Mouse (Mus musculus) heart, embryonic 16.5 days (tissue): Measurements from ENCODE around the gene 1600012H06Rik. TPM values are rescaled to one million over a fixed set of nuclear protein-coding genes. Genes with fewer than 3 reads are reported as not detected.
A peak's percentile ranks its signal among the peaks of the same experiment; 100 is the strongest.
"Not testable (repeated sequence)": the region's sequence is repeated elsewhere in the genome, so short reads cannot be mapped to it uniquely, and the experiment has no call there.

ENCODE experiments used
- ATAC-seq: fragments of 200-750 bp; cut with Nextera tagmentation; replicated peaks from 2 replicates; pipeline ENCODE4 v1.8.0; 2017; ENCODE audit warnings: moderate number of reproducible peaks; ENCODE audit not compliant: insufficient read depth, low FRiP score; ENCODE audit errors: extremely low read depth
- H3K27ac ChIP-seq: fragments of 300-500 bp; sonication (generic); 2 replicates; pipeline ENCODE4 v1.5.1; 2014; ENCODE audit warnings: mild to moderate bottlenecking, low read length, control low read depth, moderate library complexity
- H3K27me3 ChIP-seq: fragments of 300-500 bp; sonication (generic); 2 replicates; pipeline ENCODE4 v1.6.1; 2014; ENCODE audit warnings: low read length, mixed read lengths; ENCODE audit not compliant: control insufficient read depth, insufficient read depth
- H3K36me3 ChIP-seq: fragments of 300-500 bp; sonication (generic); 2 replicates; pipeline ENCODE4 v1.6.1; 2014; ENCODE audit not compliant: control insufficient read depth, insufficient read depth
- H3K4me1 ChIP-seq: fragments of 300-500 bp; sonication (generic); 2 replicates; pipeline ENCODE4 v1.6.1; 2014; ENCODE audit warnings: low read length, mixed read lengths; ENCODE audit not compliant: control insufficient read depth, insufficient read depth
- H3K4me2 ChIP-seq: fragments of 300-500 bp; sonication (generic); 2 replicates; pipeline ENCODE4 v1.6.1; 2014; ENCODE audit warnings: low read depth, mild to moderate bottlenecking, control low read depth, low read length
- H3K4me3 ChIP-seq: fragments of 300-500 bp; sonication (generic); 2 replicates; pipeline ENCODE4 v1.5.1; 2014; ENCODE audit warnings: mild to moderate bottlenecking, control low read depth, low read length
- H3K9ac ChIP-seq: fragments of 300-500 bp; sonication (generic); 2 replicates; pipeline ENCODE4 v1.6.1; 2014; ENCODE audit warnings: low read length, control low read depth
- H3K9me3 ChIP-seq: fragments of 300-500 bp; sonication (generic); replicated peaks from 2 replicates; pipeline ENCODE4 v1.6.1; 2016; ENCODE audit warnings: low read length; ENCODE audit not compliant: control insufficient read depth
- WGBS: fragments of 180-500 bp; shearing (Covaris S2); extraction: QIAGEN DNeasy Blood & Tissue Kit; methylation state at CpG from one replicate; pipeline ENCODE4 v1.1.7; 2014; 5-methylcytosine and 5-hydroxymethylcytosine counted together
- polyA plus RNA-seq: library from polyadenylated mRNA; unstranded; fragments of >200 nt; fragmentation: Nextera tagmentation; extraction: Ambion mirVana; gene quantifications from 2 replicates; pipeline ENCODE4 v1.2.1, GENCODE M21; 2015

Gene 1600012H06Rik
- 28.8 and 30.2 TPM in 2 replicates for polyA plus RNA-seq

DNA sequence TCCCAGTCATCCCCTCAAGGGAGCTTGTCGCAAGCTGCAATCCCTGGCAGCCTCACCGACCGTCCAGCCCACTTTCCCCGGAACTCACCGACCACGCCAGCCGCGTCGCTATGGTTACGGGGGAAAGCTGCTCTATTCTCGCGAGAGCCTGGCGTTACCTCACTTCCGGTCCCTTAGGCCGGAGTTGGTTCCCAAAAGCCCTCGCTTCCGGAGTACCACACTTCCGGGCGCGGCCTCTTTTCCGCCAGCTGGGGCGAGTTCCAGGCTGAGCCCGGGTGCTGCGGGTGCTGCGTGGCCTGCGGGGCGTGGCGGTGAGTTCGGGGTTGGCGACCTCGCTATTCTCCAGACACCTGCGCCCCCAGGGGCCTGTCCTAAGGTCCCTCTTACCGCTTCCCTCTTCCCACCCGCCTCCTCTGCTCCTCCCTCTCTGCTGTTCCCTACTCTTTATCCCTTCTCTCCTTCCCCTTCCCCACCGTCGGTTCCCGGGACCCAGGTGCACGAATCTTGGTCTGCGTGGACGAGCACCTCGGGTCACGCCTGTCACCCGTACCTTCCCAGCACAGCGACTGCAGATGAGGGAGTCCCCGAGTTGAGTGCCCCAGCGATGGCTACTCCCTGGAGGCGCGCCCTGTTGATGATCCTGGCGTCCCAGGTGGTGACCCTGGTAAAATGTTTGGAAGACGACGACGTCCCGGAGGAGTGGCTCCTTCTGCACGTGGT lies at the start of gene 1600012H06Rik, which contains the start of gene Wdr27:
Gene 1600012H06Rik (plus strand): TSS at position 176 of the 720 bp plus-strand sequence.
Gene Wdr27 (minus strand): TSS at position 150 of the 720 bp plus-strand sequence.
- H3K27ac ChIP-seq = peak within 1 kb of the TSS; percentile 81
- peaks cover 19% of the 10 kb centered on the region for H3K4me1 ChIP-seq
- peak within 1 kb of the TSS; percentile 92 for H3K9ac ChIP-seq
- no peaks in the 10 kb centered on the region for H3K9me3 ChIP-seq
- H3K27me3 ChIP-seq = no peaks in the 10 kb centered on the region
- peak; percentile 98 for ATAC-seq
- H3K36me3 ChIP-seq = peaks cover under 1% of the 10 kb centered on the region; the same call in 1 of the 2 replicates
- whole genome bisulfite sequencing = 0% methylated on average over 54 of the region's 54 CpGs
- peak within 1 kb of the TSS; percentile 95 for H3K4me3 ChIP-seq
- peak within 1 kb of the TSS; percentile 86 for H3K4me2 ChIP-seq

DNA sequence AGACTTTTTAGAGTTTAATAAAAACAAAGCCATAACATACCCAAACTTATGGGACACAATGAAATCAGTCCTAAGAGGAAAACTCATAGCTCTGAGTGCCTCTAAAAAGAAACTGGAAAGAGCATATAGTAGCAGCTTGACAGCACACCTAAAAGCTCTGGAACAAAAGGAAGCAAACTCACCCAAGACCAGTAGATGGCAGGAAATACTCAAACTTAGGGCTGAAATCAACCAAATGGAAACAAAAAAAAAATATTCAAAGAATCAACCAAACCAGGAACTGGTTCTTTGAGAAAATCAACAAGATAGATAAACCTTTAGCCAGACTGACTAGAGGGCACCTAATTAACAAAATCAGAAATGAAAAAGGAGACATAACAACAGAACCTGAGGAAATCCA lies 47.9 kb upstream of the 1600012H06Rik start:
- not testable (repeated sequence) for ATAC-seq, H3K4me1 ChIP-seq, H3K4me2 ChIP-seq

DNA sequence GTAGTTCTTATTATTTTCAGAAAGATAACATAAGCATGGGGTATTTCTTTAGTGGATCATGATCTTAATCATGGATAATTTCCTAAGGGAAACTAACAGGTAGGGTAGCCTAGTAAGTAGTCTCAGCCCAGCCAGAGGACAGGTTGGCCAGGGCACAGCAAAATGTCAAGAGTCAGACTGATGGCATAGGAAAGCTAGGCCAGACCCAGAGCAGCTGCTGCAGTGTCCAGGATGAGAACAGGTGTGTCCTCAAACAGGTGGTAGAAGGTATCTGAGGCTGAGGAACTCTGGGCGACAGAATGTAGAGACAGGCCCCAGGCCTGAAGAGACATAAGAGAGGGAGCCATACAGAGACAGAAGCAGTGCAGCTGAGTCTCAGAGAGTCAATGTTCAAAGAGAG lies 44.0 kb upstream of the 1600012H06Rik start:
- Histone ChIP-seq H3K36me3 (no peaks in the 10 kb centered on the region), H3K9me3 (no peaks in the 10 kb centered on the region), H3K4me3 (no peak overlapping the region), H3K27ac (no peak overlapping the region), H3K27me3 (no peaks in the 10 kb centered on the region), H3K9ac (no peak overlapping the region), H3K4me2 (no peak overlapping the region), H3K4me1 (no peaks in the 10 kb centered on the region)
- ATAC-seq = no peak
- 63% methylated on average over 1 of the region's 1 CpGs for WGBS

More for the DNA sequence above, 47.9 kb upstream of the 1600012H06Rik start:
- not testable (repeated sequence) for H3K4me3 ChIP-seq, H3K36me3 ChIP-seq, H3K27me3 ChIP-seq, H3K9ac ChIP-seq, H3K9me3 ChIP-seq, H3K27ac ChIP-seq

GRCm38 (mm10) chr17:14903212-14903611 lies 39.8 kb upstream of the 1600012H06Rik start:
- WGBS = 86% methylated on average over 3 of the region's 3 CpGs
- no peaks in the 10 kb centered on the region for H3K27me3 ChIP-seq
- H3K4me2 ChIP-seq = no peak overlapping the region
- no peak overlapping the region for H3K9ac ChIP-seq
- H3K9me3 ChIP-seq = no peaks in the 10 kb centered on the region
- H3K27ac ChIP-seq = no peak overlapping the region
- no peaks in the 10 kb centered on the region for H3K36me3 ChIP-seq
- ATAC-seq = no peak
- H3K4me1 ChIP-seq = no peaks in the 10 kb centered on the region
- no peak overlapping the region for H3K4me3 ChIP-seq

GRCm38 (mm10) chr17:14904206-14904605 lies 38.8 kb upstream of the 1600012H06Rik start:
- no peak overlapping the region for H3K9ac ChIP-seq
- no peak overlapping the region for H3K4me3 ChIP-seq
- ATAC-seq = no peak
- no peaks in the 10 kb centered on the region for H3K9me3 ChIP-seq
- no peaks in the 10 kb centered on the region for H3K36me3 ChIP-seq
- H3K27me3 ChIP-seq = no peaks in the 10 kb centered on the region
- no peaks in the 10 kb centered on the region for H3K4me1 ChIP-seq
- no peak overlapping the region for H3K27ac ChIP-seq
- WGBS = 85% methylated on average over 6 of the region's 6 CpGs
- no peak overlapping the region for H3K4me2 ChIP-seq

GRCm38 (mm10) chr17:14904637-14905265 lies 38.2 kb upstream of the 1600012H06Rik start:
- H3K9me3 ChIP-seq = no peaks in the 10 kb centered on the region
- 44% methylated on average over 7 of the region's 7 CpGs for WGBS
- no peaks in the 10 kb centered on the region for H3K36me3 ChIP-seq
- no peak for ATAC-seq
- no peak overlapping the region for H3K9ac ChIP-seq
- H3K4me3 ChIP-seq = no peak overlapping the region
- no peak overlapping the region for H3K27ac ChIP-seq
- H3K4me2 ChIP-seq = no peak overlapping the region
- no peaks in the 10 kb centered on the region for H3K27me3 ChIP-seq
- H3K4me1 ChIP-seq = no peaks in the 10 kb centered on the region

GRCm38 (mm10) chr17:14906611-14907010 lies 36.4 kb upstream of the 1600012H06Rik start:
- no peaks in the 10 kb centered on the region for H3K9me3 ChIP-seq
- H3K27ac ChIP-seq = no peak overlapping the region
- no peaks in the 10 kb centered on the region for H3K27me3 ChIP-seq
- H3K4me1 ChIP-seq = no peaks in the 10 kb centered on the region
- no peaks in the 10 kb centered on the region for H3K36me3 ChIP-seq
- 25% methylated on average over 1 of the region's 1 CpGs for WGBS
- no peak overlapping the region for H3K9ac ChIP-seq
- H3K4me2 ChIP-seq = no peak overlapping the region
- no peak for ATAC-seq
- no peak overlapping the region for H3K4me3 ChIP-seq

DNA sequence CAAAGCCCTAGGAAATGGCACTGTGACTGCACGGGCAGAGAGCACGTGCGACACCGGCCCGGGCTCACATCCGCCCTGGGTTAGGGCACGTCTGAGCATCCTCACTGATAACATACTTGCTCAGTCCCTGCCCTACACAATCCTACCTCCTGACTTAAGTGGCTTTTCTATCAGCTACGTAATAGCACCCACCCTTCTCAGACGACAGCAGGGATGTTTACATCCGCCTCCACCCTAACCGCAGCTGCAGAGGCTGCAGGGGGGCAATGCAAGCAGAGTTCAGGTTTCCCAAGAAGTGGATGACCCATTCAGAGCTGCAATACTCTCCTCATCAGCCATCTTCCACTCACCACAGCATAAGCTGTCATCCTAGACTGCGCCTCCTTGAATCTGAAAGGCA lies 35.8 kb upstream of the 1600012H06Rik start:
- ATAC-seq = no peak
- Histone ChIP-seq H3K9me3 (no peaks in the 10 kb centered on the region), H3K4me2 (no peak overlapping the region), H3K4me1 (no peaks in the 10 kb centered on the region), H3K4me3 (no peak overlapping the region), H3K36me3 (no peaks in the 10 kb centered on the region), H3K27ac (no peak overlapping the region), H3K27me3 (no peaks in the 10 kb centered on the region), H3K9ac (no peak overlapping the region)
- 63% methylated on average over 12 of the region's 12 CpGs for WGBS

DNA sequence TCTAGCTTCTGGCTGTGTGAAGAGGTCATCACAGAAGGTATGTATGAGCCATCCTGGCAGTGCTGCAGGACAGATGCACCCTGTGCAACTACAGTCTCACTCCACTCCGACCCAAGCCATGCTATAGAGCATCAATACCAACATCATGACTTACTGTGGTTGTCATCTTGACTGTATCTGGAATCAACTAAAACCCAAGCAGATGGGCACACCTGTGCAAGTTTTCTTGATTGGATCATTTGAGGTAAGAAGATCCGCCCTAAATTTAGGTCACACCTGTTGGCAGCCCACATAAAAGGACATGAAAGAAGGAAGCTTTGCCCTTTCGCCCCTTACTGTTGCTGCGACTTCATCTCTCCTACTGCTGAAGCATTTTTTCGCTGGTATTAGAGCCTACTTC lies 33.7 kb upstream of the 1600012H06Rik start:
- no peak overlapping the region for H3K27ac ChIP-seq
- H3K27me3 ChIP-seq = no peaks in the 10 kb centered on the region
- no peaks in the 10 kb centered on the region for H3K36me3 ChIP-seq
- no peaks in the 10 kb centered on the region for H3K4me1 ChIP-seq
- no peak overlapping the region for H3K4me3 ChIP-seq
- H3K9ac ChIP-seq = no peak overlapping the region
- no peaks in the 10 kb centered on the region for H3K9me3 ChIP-seq
- no peak overlapping the region for H3K4me2 ChIP-seq
- WGBS = 72% methylated on average over 5 of the region's 5 CpGs
- ATAC-seq = no peak
